Mouse (Mus musculus): ENCODE data around the gene 5031439G07Rik. TPM values are rescaled to one million over a fixed set of nuclear protein-coding genes. Genes with fewer than 3 reads are reported as not detected.
A peak's percentile ranks its signal among the peaks of the same experiment; 100 is the strongest.

5031439G07Rik gene
- total RNA-seq, 2 experiments from 2014 or later, result 96.1 to 106 TPM

GRCm38 (mm10) chr15:84997768-84998454, 9.6 kb upstream of the 5031439G07Rik start:
- intact Hi-C loops (cut with DNase I), result loop anchor here (5.0 kb wide), 2 partner anchors 39 to 71 kb away; no protein-coding TSS in a partner anchor
- peak; percentile 73 to 84 for DNase-seq (ENCODE audit: low spot score in 2 of 2)

GRCm38 (mm10) chr15:84995967-84996366, 7.6 kb upstream of the 5031439G07Rik start:
- peak in 1 of 2 experiments; percentile 53 for DNase-seq (ENCODE audit: low spot score in 2 of 2)
- intact Hi-C loops (cut with DNase I), result loop anchor here (5.0 kb wide), 2 partner anchors 41 to 69 kb away; no protein-coding TSS in a partner anchor

GRCm38 (mm10) chr15:84995041-84995440, 6.7 kb upstream of the 5031439G07Rik start:
- intact Hi-C loops (cut with DNase I), result loop anchor here (5.0 kb wide), 2 partner anchors 42 to 68 kb away; no protein-coding TSS in a partner anchor
- DNase-seq (ENCODE audit: low spot score in 2 of 2), result no peak

- no peak for DNase-seq (ENCODE audit: low spot score in 2 of 2)
- intact Hi-C loops (cut with DNase I), result no loop called here
Observed at GRCm38 (mm10) chr15:84994498-84994897, 6.1 kb upstream of the 5031439G07Rik start.

- intact Hi-C loops (cut with DNase I), result no loop called here
- peak; percentile 43 to 61 for DNase-seq (ENCODE audit: low spot score in 2 of 2)
Observed at GRCm38 (mm10) chr15:84989771-84990170, 1.4 kb upstream of the 5031439G07Rik start.

GRCm38 (mm10) chr15:84989098-84989497, 747 bp upstream of the 5031439G07Rik start:
- intact Hi-C loops (cut with DNase I), result no loop called here
- DNase-seq (ENCODE audit: low spot score in 2 of 2), result no peak

GRCm38 (mm10) chr15:84987020-84987815, 1.1 kb downstream of the 5031439G07Rik start:
- intact Hi-C loops (cut with DNase I), result no loop called here
- DNase-seq (ENCODE audit: low spot score in 2 of 2), result peak in 1 of 2 experiments; percentile 41

GRCm38 (mm10) chr15:84986171-84987019, 2.0 kb downstream of the 5031439G07Rik start:
- intact Hi-C loops (cut with DNase I), result no loop called here

GRCm38 (mm10) chr15:84985516-84986160, 2.7 kb downstream of the 5031439G07Rik start:
- DNase-seq (ENCODE audit: low spot score in 2 of 2), result no peak
- intact Hi-C loops (cut with DNase I), result no loop called here

More at GRCm38 (mm10) chr15:84986171-84987019, 2.0 kb downstream of the 5031439G07Rik start:
- no peak for DNase-seq (ENCODE audit: low spot score in 2 of 2)

- DNase-seq (ENCODE audit: low spot score in 2 of 2), result no peak
- intact Hi-C loops (cut with DNase I), result no loop called here
Observed at GRCm38 (mm10) chr15:84983721-84984120, 4.6 kb downstream of the 5031439G07Rik start.

- DNase-seq (ENCODE audit: low spot score in 2 of 2), result no peak
- intact Hi-C loops (cut with DNase I), result no loop called here
Observed at GRCm38 (mm10) chr15:84982888-84983287, 5.5 kb downstream of the 5031439G07Rik start.

GRCm38 (mm10) chr15:84981609-84982313, 6.6 kb downstream of the 5031439G07Rik start:
- intact Hi-C loops (cut with DNase I), result no loop called here
- DNase-seq (ENCODE audit: low spot score in 2 of 2), result no peak

GRCm38 (mm10) chr15:84975729-84976128, 12.6 kb downstream of the 5031439G07Rik start:
- DNase-seq (ENCODE audit: low spot score in 2 of 2), result peak; percentile 73 to 74
- intact Hi-C loops (cut with DNase I), result no loop called here

GRCm38 (mm10) chr15:84973544-84973871, 14.8 kb downstream of the 5031439G07Rik start:
- peak in 1 of 2 experiments; percentile 69 for DNase-seq (ENCODE audit: low spot score in 2 of 2)
- intact Hi-C loops (cut with DNase I), result no loop called here

GRCm38 (mm10) chr15:84972860-84973543, 15.3 kb downstream of the 5031439G07Rik start:
- intact Hi-C loops (cut with DNase I), result no loop called here
- DNase-seq (ENCODE audit: low spot score in 2 of 2), result no peak

GRCm38 (mm10) chr15:84968534-84968933, 19.8 kb downstream of the 5031439G07Rik start:
- intact Hi-C loops (cut with DNase I), result no loop called here
- DNase-seq (ENCODE audit: low spot score in 2 of 2), result no peak

- intact Hi-C loops (cut with DNase I), result no loop called here
- DNase-seq (ENCODE audit: low spot score in 2 of 2), result no peak
Observed at GRCm38 (mm10) chr15:84965575-84966360, 22.6 kb downstream of the 5031439G07Rik start.
